Mouse (Mus musculus) C2C12 (cell line): Measurements from ENCODE around the gene Faap100.

Experiments used
- CEBPB ChIP-seq: IDR thresholded peaks from one replicate; pipeline ENCODE4 v1.6.1; 2011; ENCODE audit warnings: low read depth, mild to moderate bottlenecking, control low read depth, moderate library complexity
- CTCF ChIP-seq: IDR thresholded peaks from one replicate; pipeline ENCODE4 v1.5.1; 2011; ENCODE audit not compliant: control insufficient read depth, insufficient read depth, insufficient read length
- FOSL1 ChIP-seq: IDR thresholded peaks from one replicate; pipeline ENCODE4 v1.8.0; 2011; ENCODE audit warnings: mild to moderate bottlenecking, low read length; ENCODE audit not compliant: poor library complexity, insufficient read depth, severe bottlenecking
- MAX ChIP-seq: IDR thresholded peaks from one replicate; pipeline ENCODE4 v1.6.1; 2011; ENCODE audit warnings: mild to moderate bottlenecking, control low read depth
- MYOD1 ChIP-seq: IDR thresholded peaks from one replicate; pipeline ENCODE4 v1.6.1; 2011; ENCODE audit warnings: low read depth; ENCODE audit not compliant: control insufficient read depth, insufficient read length
- MYOG ChIP-seq: IDR thresholded peaks from one replicate; pipeline ENCODE4 v1.6.1; 2011; ENCODE audit not compliant: control insufficient read depth, insufficient read length; ENCODE audit errors: extremely low read depth
- USF1 ChIP-seq: IDR thresholded peaks from one replicate; pipeline ENCODE4 v1.6.1; 2011; ENCODE audit warnings: low read depth, mild to moderate bottlenecking, control low read depth, moderate library complexity

DNA sequence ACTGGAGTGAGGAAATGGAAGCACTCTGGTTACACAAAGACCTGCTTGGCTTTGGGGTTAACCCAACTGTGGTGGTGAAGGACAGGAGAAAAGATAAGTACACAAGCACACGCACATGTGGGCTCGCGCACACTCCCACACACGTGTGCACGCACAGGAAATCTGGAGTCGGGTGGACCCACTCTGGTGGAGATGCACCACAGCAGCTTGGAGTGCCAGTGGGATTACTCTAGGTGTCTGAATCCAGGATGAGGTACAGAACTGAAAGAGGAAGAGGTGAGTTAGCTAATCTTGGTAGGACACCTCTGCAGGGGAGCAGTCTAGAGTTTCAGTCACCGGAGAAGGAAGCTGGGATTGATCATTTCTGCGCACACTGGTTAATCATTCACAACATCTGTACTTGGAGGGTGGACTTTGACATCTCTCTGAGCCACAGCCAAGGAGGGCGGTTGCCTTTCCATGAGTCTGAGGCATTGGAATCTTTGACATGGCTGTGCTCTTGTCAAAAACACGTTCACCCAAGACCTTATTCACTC is 38.5 kb downstream of the Faap100 start:
- TF ChIP-seq CTCF (no peak), CEBPB (no peak), USF1 (no peak), MAX (no peak), MYOD1 (no peak), FOSL1 (no peak), MYOG (no peak)
